Mouse (Mus musculus) heart, embryonic 10.5 days (tissue): ENCODE results near the gene Magi2. TPM values are rescaled to one million over a fixed set of nuclear protein-coding genes. Genes with fewer than 3 reads are reported as not detected.
"Not testable (repeated sequence)": the region's sequence is repeated elsewhere in the genome, so short reads cannot be mapped to it uniquely, and the experiment has no call there.

ENCODE experiments used
- DNase-seq: peaks from one replicate; pipeline ENCODE4 v3.0.0-alpha.2; 2017; ENCODE audit warnings: low spot score
- H3K27ac ChIP-seq: fragments of 300-500 bp; sonication (generic); 2 replicates; pipeline ENCODE4 v1.5.1; 2016; ENCODE audit warnings: mild to moderate bottlenecking
- H3K27me3 ChIP-seq: fragments of 300-500 bp; sonication (generic); 2 replicates; pipeline ENCODE4 v1.6.1; 2016; ENCODE audit warnings: mild to moderate bottlenecking; ENCODE audit not compliant: poor library complexity, insufficient read depth, severe bottlenecking
- H3K36me3 ChIP-seq: fragments of 300-500 bp; sonication (generic); 2 replicates; pipeline ENCODE4 v1.6.1; 2016; ENCODE audit warnings: mild to moderate bottlenecking, moderate library complexity
- H3K4me1 ChIP-seq: fragments of 300-500 bp; sonication (generic); 2 replicates; pipeline ENCODE4 v1.6.1; 2016; ENCODE audit warnings: mild to moderate bottlenecking
- H3K4me3 ChIP-seq: fragments of 300-500 bp; sonication (generic); 2 replicates; pipeline ENCODE4 v1.5.1; 2016; ENCODE audit warnings: mild to moderate bottlenecking, moderate library complexity
- H3K9me3 ChIP-seq: fragments of 300-500 bp; sonication (generic); 2 replicates; pipeline ENCODE4 v1.6.1; 2016; ENCODE audit warnings: mild to moderate bottlenecking, moderate library complexity
- WGBS: fragments of 180-500 bp; shearing (Covaris S2); methylation state at CpG from one replicate; pipeline ENCODE4 v1.1.7; 2016; 5-methylcytosine and 5-hydroxymethylcytosine counted together
- polyA plus RNA-seq: library from polyadenylated mRNA; unstranded; fragments of >200 nt; fragmentation: Nextera tagmentation; extraction: Ambion mirVana; gene quantifications from 2 replicates; pipeline ENCODE4 v1.2.1, GENCODE M21; 2016

The Magi2 gene
- polyA plus RNA-seq, 1 experiment from 2014 or later: 1.8 TPM

GRCm38 (mm10) chr5:19306656-19307055, 79.8 kb downstream of the Magi2 start:
- Histone ChIP-seq H3K27ac (no peak overlapping the region), H3K27me3 (no peaks in the 10 kb centered on the region), H3K4me1 (no peaks in the 10 kb centered on the region), H3K9me3 (no peaks in the 10 kb centered on the region), H3K36me3 (no peaks in the 10 kb centered on the region), H3K4me3 (no peak overlapping the region)
- WGBS: 85% methylated on average over 6 of the region's 6 CpGs
- DNase-seq: no peak

GRCm38 (mm10) chr5:19309870-19310269, 83.0 kb downstream of the Magi2 start:
- H3K9me3 ChIP-seq: no peaks in the 10 kb centered on the region
- no peak overlapping the region for H3K27ac ChIP-seq
- no peaks in the 10 kb centered on the region for H3K27me3 ChIP-seq
- H3K4me3 ChIP-seq: no peak overlapping the region
- DNase-seq: no peak
- 38% methylated on average over 1 of the region's 1 CpGs for WGBS
- H3K4me1 ChIP-seq: no peaks in the 10 kb centered on the region
- no peaks in the 10 kb centered on the region for H3K36me3 ChIP-seq

- H3K27ac ChIP-seq: no peak overlapping the region
- no peaks in the 10 kb centered on the region for H3K4me1 ChIP-seq
- no peak for DNase-seq
- WGBS: 78% methylated on average over 6 of the region's 6 CpGs
- H3K27me3 ChIP-seq: no peaks in the 10 kb centered on the region
- no peak overlapping the region for H3K4me3 ChIP-seq
- H3K36me3 ChIP-seq: no peaks in the 10 kb centered on the region
- no peaks in the 10 kb centered on the region for H3K9me3 ChIP-seq
Observed at GRCm38 (mm10) chr5:19322532-19322931, 95.7 kb downstream of the Magi2 start.

- H3K27me3 ChIP-seq: no peaks in the 10 kb centered on the region
- no peaks in the 10 kb centered on the region for H3K36me3 ChIP-seq
- 80% methylated on average over 2 of the region's 2 CpGs for WGBS
- DNase-seq: no peak
- no peaks in the 10 kb centered on the region for H3K9me3 ChIP-seq
- no peak overlapping the region for H3K27ac ChIP-seq
- H3K4me3 ChIP-seq: no peak overlapping the region
- no peaks in the 10 kb centered on the region for H3K4me1 ChIP-seq
Observed at GRCm38 (mm10) chr5:19337561-19337960, 110.7 kb downstream of the Magi2 start.

GRCm38 (mm10) chr5:19368175-19368574, 141.3 kb downstream of the Magi2 start:
- Histone ChIP-seq H3K36me3 (no peaks in the 10 kb centered on the region), H3K9me3 (no peaks in the 10 kb centered on the region), H3K4me3 (no peak overlapping the region), H3K4me1 (no peaks in the 10 kb centered on the region), H3K27me3 (no peaks in the 10 kb centered on the region), H3K27ac (no peak overlapping the region)
- 79% methylated on average over 1 of the region's 1 CpGs for WGBS
- no peak for DNase-seq

GRCm38 (mm10) chr5:19395876-19396275, 169.0 kb downstream of the Magi2 start:
- no peak for DNase-seq
- Histone ChIP-seq H3K9me3 (no peaks in the 10 kb centered on the region), H3K27ac (no peak overlapping the region), H3K4me1 (no peaks in the 10 kb centered on the region), H3K4me3 (no peak overlapping the region), H3K36me3 (no peaks in the 10 kb centered on the region), H3K27me3 (no peaks in the 10 kb centered on the region)
- 58% methylated on average over 3 of the region's 3 CpGs for WGBS

- no peak for DNase-seq
- Histone ChIP-seq H3K36me3 (no peaks in the 10 kb centered on the region), H3K9me3 (no peaks in the 10 kb centered on the region), H3K27ac (no peak overlapping the region), H3K4me3 (no peak overlapping the region), H3K4me1 (no peaks in the 10 kb centered on the region), H3K27me3 (no peaks in the 10 kb centered on the region)
- WGBS: 85% methylated on average over 4 of the region's 4 CpGs
Observed at GRCm38 (mm10) chr5:19400299-19400698, 173.5 kb downstream of the Magi2 start.

- Histone ChIP-seq H3K27me3 (no peaks in the 10 kb centered on the region), H3K4me3 (no peak overlapping the region), H3K9me3 (no peaks in the 10 kb centered on the region), H3K4me1 (no peaks in the 10 kb centered on the region), H3K27ac (no peak overlapping the region), H3K36me3 (no peaks in the 10 kb centered on the region)
- DNase-seq: no peak
- WGBS: 47% methylated on average over 5 of the region's 5 CpGs
Observed at GRCm38 (mm10) chr5:19400738-19401408, 174.0 kb downstream of the Magi2 start.

GRCm38 (mm10) chr5:19404268-19404667, 177.4 kb downstream of the Magi2 start:
- H3K27me3 ChIP-seq, DNase-seq, H3K27ac ChIP-seq, H3K4me1 ChIP-seq, H3K4me3 ChIP-seq, H3K36me3 ChIP-seq, H3K9me3 ChIP-seq: not testable (repeated sequence)
- WGBS: 83% methylated on average over 1 of the region's 1 CpGs

GRCm38 (mm10) chr5:19414556-19414955, 187.7 kb downstream of the Magi2 start:
- H3K4me1 ChIP-seq: no peaks in the 10 kb centered on the region
- no peak overlapping the region for H3K27ac ChIP-seq
- no peaks in the 10 kb centered on the region for H3K36me3 ChIP-seq
- DNase-seq: no peak
- H3K9me3 ChIP-seq: no peaks in the 10 kb centered on the region
- no peaks in the 10 kb centered on the region for H3K27me3 ChIP-seq
- H3K4me3 ChIP-seq: no peak overlapping the region
- 61% methylated on average over 4 of the region's 4 CpGs for WGBS

GRCm38 (mm10) chr5:19429290-19429689, 202.5 kb downstream of the Magi2 start:
- Histone ChIP-seq H3K27ac (no peak overlapping the region), H3K36me3 (no peaks in the 10 kb centered on the region), H3K4me1 (no peaks in the 10 kb centered on the region), H3K27me3 (no peaks in the 10 kb centered on the region), H3K4me3 (no peak overlapping the region), H3K9me3 (no peaks in the 10 kb centered on the region)
- no peak for DNase-seq
- WGBS: 32% methylated on average over 2 of the region's 2 CpGs

GRCm38 (mm10) chr5:19462541-19462940, 235.7 kb downstream of the Magi2 start:
- no peaks in the 10 kb centered on the region for H3K9me3 ChIP-seq
- H3K36me3 ChIP-seq: no peaks in the 10 kb centered on the region
- no peak overlapping the region for H3K4me3 ChIP-seq
- DNase-seq: no peak
- H3K4me1 ChIP-seq: no peaks in the 10 kb centered on the region
- H3K27ac ChIP-seq: no peak overlapping the region
- H3K27me3 ChIP-seq: no peaks in the 10 kb centered on the region

GRCm38 (mm10) chr5:19465383-19465782, 238.5 kb downstream of the Magi2 start:
- no peak for DNase-seq
- Histone ChIP-seq H3K36me3 (no peaks in the 10 kb centered on the region), H3K9me3 (no peaks in the 10 kb centered on the region), H3K4me1 (no peaks in the 10 kb centered on the region), H3K27me3 (no peaks in the 10 kb centered on the region), H3K4me3 (no peak overlapping the region), H3K27ac (no peak overlapping the region)
- 51% methylated on average over 2 of the region's 2 CpGs for WGBS

GRCm38 (mm10) chr5:19472851-19473439, 246.1 kb downstream of the Magi2 start:
- no peaks in the 10 kb centered on the region for H3K36me3 ChIP-seq
- no peaks in the 10 kb centered on the region for H3K27me3 ChIP-seq
- H3K4me3 ChIP-seq: no peak overlapping the region
- 80% methylated on average over 4 of the region's 4 CpGs for WGBS
- no peaks in the 10 kb centered on the region for H3K4me1 ChIP-seq
- no peaks in the 10 kb centered on the region for H3K9me3 ChIP-seq
- H3K27ac ChIP-seq: no peak overlapping the region
- DNase-seq: no peak
